Mouse (Mus musculus): ENCODE measurements around the gene Trpm3. TPM values are rescaled to one million over a fixed set of nuclear protein-coding genes. Genes with fewer than 3 reads are reported as not detected.
"Not testable (repeated sequence)": the region's sequence is repeated elsewhere in the genome, so short reads cannot be mapped to it uniquely, and the experiment has no call there.

Gene Trpm3
- total RNA-seq, 2 experiments from 2014 or later = 1.3 to 1.7 TPM

- no peak for DNase-seq
- intact Hi-C loops (cut with DNase I) = no loop called here
Observed at GRCm38 (mm10) chr19:22810247-22810646, 671.4 kb downstream of the Trpm3 start.

GRCm38 (mm10) chr19:22821741-22822140 is 682.9 kb downstream of the Trpm3 start:
- intact Hi-C loops (cut with DNase I) = no loop called here
- DNase-seq = no peak

- DNase-seq = no peak
Observed at GRCm38 (mm10) chr19:22823491-22823981, 684.7 kb downstream of the Trpm3 start.

GRCm38 (mm10) chr19:22825812-22826211 is 687.0 kb downstream of the Trpm3 start:
- DNase-seq = no peak

More at GRCm38 (mm10) chr19:22823491-22823981, 684.7 kb downstream of the Trpm3 start:
- intact Hi-C loops (cut with DNase I) = no loop called here

GRCm38 (mm10) chr19:22828198-22828742 is 689.4 kb downstream of the Trpm3 start:
- intact Hi-C loops (cut with DNase I) = no loop called here
- DNase-seq = no peak

More at GRCm38 (mm10) chr19:22825812-22826211, 687.0 kb downstream of the Trpm3 start:
- intact Hi-C loops (cut with DNase I) = no loop called here

- intact Hi-C loops (cut with DNase I) = no loop called here
- no peak for DNase-seq
Observed at GRCm38 (mm10) chr19:22841081-22842040, 702.5 kb downstream of the Trpm3 start.

GRCm38 (mm10) chr19:22842697-22843096 is 703.9 kb downstream of the Trpm3 start:
- intact Hi-C loops (cut with DNase I) = no loop called here
- no peak for DNase-seq

- intact Hi-C loops (cut with DNase I) = no loop called here
- no peak for DNase-seq
Observed at GRCm38 (mm10) chr19:22847696-22848095, 708.9 kb downstream of the Trpm3 start.

GRCm38 (mm10) chr19:22848251-22848650 is 709.4 kb downstream of the Trpm3 start:
- intact Hi-C loops (cut with DNase I) = no loop called here
- no peak for DNase-seq

GRCm38 (mm10) chr19:22848783-22849576 is 710.1 kb downstream of the Trpm3 start:
- no peak for DNase-seq
- intact Hi-C loops (cut with DNase I) = no loop called here

- DNase-seq; intact Hi-C loops (cut with DNase I): not testable (repeated sequence)
Observed at GRCm38 (mm10) chr19:22851423-22851822, 712.6 kb downstream of the Trpm3 start.

- intact Hi-C loops (cut with DNase I) = no loop called here
- no peak for DNase-seq
Observed at GRCm38 (mm10) chr19:22859644-22860043, 720.8 kb downstream of the Trpm3 start.

GRCm38 (mm10) chr19:22867456-22867855 is 728.6 kb downstream of the Trpm3 start:
- intact Hi-C loops (cut with DNase I) = no loop called here
- no peak for DNase-seq

- intact Hi-C loops (cut with DNase I) = no loop called here
- DNase-seq = no peak
Observed at GRCm38 (mm10) chr19:22869853-22870252, 731.0 kb downstream of the Trpm3 start.

- DNase-seq = no peak
- intact Hi-C loops (cut with DNase I) = no loop called here
Observed at GRCm38 (mm10) chr19:22872456-22872855, 733.6 kb downstream of the Trpm3 start.

- intact Hi-C loops (cut with DNase I) = loop anchor here (10.0 kb wide), 1 partner anchor 245 kb away; no protein-coding TSS in a partner anchor
- no peak for DNase-seq
Observed at GRCm38 (mm10) chr19:22880199-22880598, 741.4 kb downstream of the Trpm3 start.

GRCm38 (mm10) chr19:22882670-22883111 is 743.8 kb downstream of the Trpm3 start:
- intact Hi-C loops (cut with DNase I) = loop anchor here (1.0 to 10.0 kb wide), 2 partner anchors 248 to 330 kb away; no protein-coding TSS in a partner anchor
- DNase-seq = no peak

GRCm38 (mm10) chr19:22883154-22883553 is 744.3 kb downstream of the Trpm3 start:
- no peak for DNase-seq
- intact Hi-C loops (cut with DNase I) = loop anchor here (1.0 to 10.0 kb wide), 2 partner anchors 248 to 331 kb away; no protein-coding TSS in a partner anchor

GRCm38 (mm10) chr19:22883744-22884317 is 745.0 kb downstream of the Trpm3 start:
- DNase-seq = peak; percentile 31 to 34
- intact Hi-C loops (cut with DNase I) = loop anchor here (1.0 to 10.0 kb wide), 3 partner anchors 249 to 547 kb away; no protein-coding TSS in a partner anchor

GRCm38 (mm10) chr19:22884357-22884756 is 745.5 kb downstream of the Trpm3 start:
- no peak for DNase-seq
- intact Hi-C loops (cut with DNase I) = loop anchor here (1.0 to 10.0 kb wide), 2 partner anchors 250 to 547 kb away; no protein-coding TSS in a partner anchor
